ENCODE assay signal across 30 mouse cellular contexts in genomic region chr8:23580106-23580505, GRCm38 (mm10).
"Had no signal": no experiment of that assay in that cellular context is flagged by ENCODE, and none has a peak within 500 bp of the region (broad histone marks: within the 10 kb centered on the region; RNA-seq: fewer than 3 reads in every experiment).

No protein-coding gene starts in this region.

- H3K4me1 ChIP-seq: limb, embryonic 10.5 days; limb, embryonic 12.5 days; limb, embryonic 13.5 days; limb, embryonic 15.5 days; liver, embryonic 12.5 days; liver, embryonic 13.5 days; liver, embryonic 15.5 days; lung, embryonic 15.5 days; megakaryocyte, embryonic 14.5 days; midbrain, embryonic 10.5 days; midbrain, embryonic 12.5 days; midbrain, embryonic 13.5 days; midbrain, embryonic 15.5 days had no signal

- ATAC-seq: liver, embryonic 12.5 days; liver, postnatal 0 days; lung, postnatal 0 days; midbrain, embryonic 13.5 days; midbrain, embryonic 15.5 days; midbrain, embryonic 16.5 days had no signal

- H3K36me3 ChIP-seq: limb, embryonic 10.5 days; limb, embryonic 12.5 days; limb, embryonic 13.5 days; limb, embryonic 15.5 days; liver, embryonic 12.5 days; liver, embryonic 13.5 days; liver, embryonic 15.5 days; lung, embryonic 15.5 days; midbrain, embryonic 10.5 days; midbrain, embryonic 12.5 days; midbrain, embryonic 13.5 days; midbrain, embryonic 15.5 days had no signal

- H3K9me3 ChIP-seq: limb, embryonic 10.5 days; limb, embryonic 12.5 days; limb, embryonic 13.5 days; limb, embryonic 15.5 days; liver, embryonic 12.5 days; liver, embryonic 13.5 days; liver, embryonic 15.5 days; lung, embryonic 15.5 days; megakaryocyte, embryonic 14.5 days; midbrain, embryonic 10.5 days; midbrain, embryonic 12.5 days; midbrain, embryonic 13.5 days; midbrain, embryonic 15.5 days had no signal

- DNase-seq: left cerebral cortex, postnatal 4 days; liver; liver, embryonic 13.5 days; liver, postnatal 0 days; lung, adult 18-20 months; lung, adult 2 months; lung, embryonic 14.5 days; lung, postnatal 10 days; lung, postnatal 14 days; lung, postnatal 36 days; lung, postnatal 4 days had no signal

- H3K27me3 ChIP-seq: limb, embryonic 12.5 days; limb, embryonic 13.5 days; limb, embryonic 15.5 days; liver, embryonic 12.5 days; liver, embryonic 13.5 days; liver, embryonic 15.5 days; lung, embryonic 15.5 days; megakaryocyte, embryonic 14.5 days; midbrain, embryonic 12.5 days; midbrain, embryonic 13.5 days; midbrain, embryonic 15.5 days had no signal

- H3K9ac ChIP-seq: limb, embryonic 12.5 days; limb, embryonic 13.5 days; limb, embryonic 15.5 days; liver, embryonic 12.5 days; liver, embryonic 13.5 days; liver, embryonic 14.5 days; liver, embryonic 15.5 days; liver, postnatal 0 days; lung, embryonic 14.5 days; lung, embryonic 15.5 days; midbrain, embryonic 12.5 days; midbrain, embryonic 13.5 days; midbrain, embryonic 15.5 days had no signal

- H3K4me2 ChIP-seq: limb, embryonic 12.5 days; limb, embryonic 13.5 days; limb, embryonic 15.5 days; liver, embryonic 11.5 days; liver, embryonic 12.5 days; liver, embryonic 13.5 days; liver, embryonic 15.5 days; lung, embryonic 14.5 days; lung, embryonic 15.5 days; midbrain, embryonic 12.5 days; midbrain, embryonic 13.5 days; midbrain, embryonic 15.5 days had no signal

- H3K4me3 ChIP-seq: left cerebral cortex, adult 2 months; limb, embryonic 10.5 days; limb, embryonic 12.5 days; limb, embryonic 13.5 days; limb, embryonic 15.5 days; liver, embryonic 12.5 days; liver, embryonic 13.5 days; liver, embryonic 15.5 days; lung, embryonic 15.5 days; megakaryocyte, embryonic 14.5 days; midbrain, embryonic 10.5 days; midbrain, embryonic 12.5 days; midbrain, embryonic 13.5 days; midbrain, embryonic 15.5 days; myocyte had no signal

- H3K27ac ChIP-seq: left cerebral cortex, adult 2 months; limb, embryonic 10.5 days; limb, embryonic 12.5 days; limb, embryonic 13.5 days; limb, embryonic 15.5 days; liver, embryonic 12.5 days; liver, embryonic 13.5 days; liver, embryonic 14.5 days; liver, embryonic 15.5 days; lung, embryonic 15.5 days; macrophage; midbrain, embryonic 10.5 days; midbrain, embryonic 12.5 days; midbrain, embryonic 13.5 days; midbrain, embryonic 15.5 days had no signal
